Mouse (Mus musculus) erythroblast, embryonic 14.5 days (primary cell): Measurements from ENCODE around the gene Axdnd1.
"Not testable (repeated sequence)": the region's sequence is repeated elsewhere in the genome, so short reads cannot be mapped to it uniquely, and the experiment has no call there.

ENCODE experiments used
- GATA1 ChIP-seq: IDR thresholded peaks from 2 replicates; pipeline ENCODE4 v1.6.1; 2012; ENCODE audit warnings: low read length, inconsistent platforms, mixed read lengths
- TAL1 ChIP-seq: IDR thresholded peaks from 3 replicates; pipeline ENCODE4 v1.6.1; 2012; ENCODE audit warnings: low read length, inconsistent platforms, mixed read lengths

DNA sequence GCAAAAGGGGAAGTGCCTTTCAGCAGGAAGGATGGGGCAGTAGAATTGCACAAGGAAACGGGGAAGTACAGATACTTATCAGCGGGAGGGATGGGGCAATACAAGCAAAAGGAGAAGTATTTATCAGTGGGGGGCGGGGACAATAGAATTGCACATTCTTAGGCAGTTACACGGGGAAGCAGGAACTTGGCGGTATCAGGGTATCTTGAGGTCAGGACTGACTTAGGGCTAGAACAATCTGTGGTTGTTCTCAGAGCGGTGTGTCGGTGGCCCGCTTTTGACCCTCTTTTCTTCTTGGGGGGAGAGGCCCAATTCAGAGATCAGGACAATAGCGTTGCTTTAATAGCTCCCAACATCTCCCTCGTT, 131.8 kb downstream of the Axdnd1 start:
- TF ChIP-seq TAL1, GATA1: not testable (repeated sequence)
